29 mouse cellular contexts compared by ENCODE assay signal in genomic region chr1:64988176-64988575, GRCm38 (mm10). TPM values are rescaled to one million over a fixed set of nuclear protein-coding genes. Genes with fewer than 3 reads are reported as not detected.
DNase-seq lines count a peak whose midpoint lies in the region; ATAC-seq and TF ChIP-seq lines count a peak whose summit lies in the region.
"Had no signal": no experiment of that assay in that cellular context is flagged by ENCODE, and none has a peak within 500 bp of the region (broad histone marks: within the 10 kb centered on the region; RNA-seq: fewer than 3 reads in every experiment).

No protein-coding gene starts in this region.

- TF ChIP-seq CTCF in C2C12 (IDR thresholded peaks at IDR 0.05; ENCODE audit: control insufficient read depth, insufficient read depth, insufficient read length): no peak
- TF ChIP-seq CTCF in hindbrain, postnatal 0 days (IDR thresholded peaks at IDR 0.05; ENCODE audit: low read depth): no peak

- H3K36me3 ChIP-seq in C2C12 (ENCODE audit: control insufficient read depth, insufficient read depth): no peaks in the 10 kb centered on the region
- H3K36me3 ChIP-seq in myocyte (ENCODE audit: control insufficient read depth, insufficient read depth): no peaks in the 10 kb centered on the region
- H3K36me3 ChIP-seq in hindbrain, postnatal 0 days (ENCODE audit: insufficient read depth, low read length): no peaks in the 10 kb centered on the region
- H3K36me3 ChIP-seq: embryonic facial prominence, embryonic 13.5 days; embryonic facial prominence, embryonic 15.5 days; forebrain, embryonic 10.5 days; forebrain, embryonic 12.5 days had no signal

- H3K27me3 ChIP-seq in C2C12 (ENCODE audit: control insufficient read depth, insufficient read depth, insufficient read length) (no peaks in the 10 kb centered on the region), myocyte (ENCODE audit: control insufficient read depth, insufficient read depth, insufficient read length) (no peaks in the 10 kb centered on the region)
- no peaks in the 10 kb centered on the region for H3K27me3 ChIP-seq in hindbrain, postnatal 0 days (ENCODE audit: insufficient read depth, low read length)
- H3K27me3 ChIP-seq: embryonic facial prominence, embryonic 13.5 days; embryonic facial prominence, embryonic 15.5 days; Patski had no signal

- H3ac ChIP-seq in C2C12 (ENCODE audit: control insufficient read depth, insufficient read length, low read depth) (no peak overlapping the region), myocyte (ENCODE audit: control insufficient read depth, insufficient read length) (no peak overlapping the region)

- no peak overlapping the region for H3K4me3 ChIP-seq in C2C12 (ENCODE audit: insufficient read depth, poor library complexity, severe bottlenecking)
- no peak overlapping the region for H3K4me3 ChIP-seq in myocyte
- H3K4me3 ChIP-seq in hindbrain, postnatal 0 days (ENCODE audit: low read length): no peak overlapping the region
- H3K4me3 ChIP-seq: embryonic facial prominence, embryonic 13.5 days; embryonic facial prominence, embryonic 15.5 days; erythroblast, embryonic 14.5 days; forebrain, embryonic 10.5 days; forebrain, embryonic 12.5 days had no signal

- no peaks in the 10 kb centered on the region for H3K79me2 ChIP-seq in C2C12 (ENCODE audit: control insufficient read depth, insufficient read depth)
- no peaks in the 10 kb centered on the region for H3K79me2 ChIP-seq in myocyte (ENCODE audit: control insufficient read depth, insufficient read depth)

- ATAC-seq in hindbrain, postnatal 0 days: no peak
- ATAC-seq: activated CD4-positive, CD25-positive, alpha-beta regulatory T cell, adult 4 months; forebrain, embryonic 14.5 days; forebrain, embryonic 16.5 days; Patski had no signal

- TF ChIP-seq POLR2A in myocyte (IDR thresholded peaks at IDR 0.05; ENCODE audit: insufficient read length, low read depth): no peak

- H3K4me2 ChIP-seq in myocyte (ENCODE audit: low read depth): no peak overlapping the region
- no peak overlapping the region for H3K4me2 ChIP-seq in hindbrain, postnatal 0 days (ENCODE audit: low read depth, low read length)
- H3K4me2 ChIP-seq: embryonic facial prominence, embryonic 13.5 days; embryonic facial prominence, embryonic 15.5 days; forebrain, embryonic 12.5 days had no signal

- H3K9ac ChIP-seq in hindbrain, postnatal 0 days (replicated peaks; ENCODE audit: low read length): no peak overlapping the region
- H3K9ac ChIP-seq: embryonic facial prominence, embryonic 13.5 days; embryonic facial prominence, embryonic 15.5 days; forebrain, embryonic 12.5 days had no signal

- H3K9me3 ChIP-seq in hindbrain, postnatal 0 days (ENCODE audit: low read length): no peaks in the 10 kb centered on the region
- H3K9me3 ChIP-seq: embryonic facial prominence, embryonic 13.5 days; embryonic facial prominence, embryonic 15.5 days; forebrain, embryonic 10.5 days; forebrain, embryonic 12.5 days had no signal

- no peaks in the 10 kb centered on the region for H3K4me1 ChIP-seq in hindbrain, postnatal 0 days (ENCODE audit: insufficient read depth, low read length)
- H3K4me1 ChIP-seq: embryonic facial prominence, embryonic 13.5 days; embryonic facial prominence, embryonic 15.5 days; forebrain, embryonic 12.5 days had no signal

- DNase-seq in 3134 (ENCODE audit: extremely low read depth, insufficient read length, low spot score) (peak; percentile 45), 3T3-L1 (ENCODE audit: low read depth, low spot score) (peak; percentile 21), liver (no peak)
- no peak for DNase-seq in hindbrain, postnatal 0 days (ENCODE audit: low spot score)
- DNase-seq in layer of hippocampus, postnatal 36 days: no peak
- DNase-seq: adrenal gland, adult 8-10 months; adrenal gland, postnatal 14 days; adrenal gland, postnatal 36 days; B cell, adult 2 months; cerebellum, adult 11-12 months; cerebellum, adult 2 months; cerebellum, adult 9-10 months; cerebellum, postnatal 10 days; cerebellum, postnatal 25 days; embryo, embryonic 11 days had no signal

- no peak overlapping the region for H3K27ac ChIP-seq in hindbrain, postnatal 0 days
- H3K27ac ChIP-seq: embryonic facial prominence, embryonic 13.5 days; embryonic facial prominence, embryonic 15.5 days; forebrain, embryonic 10.5 days; forebrain, embryonic 12.5 days had no signal

- H3K79me3 ChIP-seq in C2C12 (ENCODE audit: low read depth): no peaks in the 10 kb centered on the region

TF ChIP-seq in C2C12, 6 proteins besides CTCF, POLR2A, EP300 and RAD21:
- TF ChIP-seq FOSL1 (IDR thresholded peaks at IDR 0.05; ENCODE audit: insufficient read depth, low read length, poor library complexity, severe bottlenecking): no peak
- TF ChIP-seq MYOG (IDR thresholded peaks at IDR 0.05; ENCODE audit: control insufficient read depth, extremely low read depth, insufficient read length): no peak
- no peak for TF ChIP-seq MAX (IDR thresholded peaks at IDR 0.05)
- TF ChIP-seq CEBPB (IDR thresholded peaks at IDR 0.05; ENCODE audit: low read depth): no peak
- no peak for TF ChIP-seq USF1 (IDR thresholded peaks at IDR 0.05; ENCODE audit: low read depth)
- peak; percentile 81 for TF ChIP-seq MYOD1 (IDR thresholded peaks at IDR 0.05; ENCODE audit: control insufficient read depth, insufficient read length, low read depth)
TF ChIP-seq in C2C12: peak in this region for 1.

TF ChIP-seq in myocyte, 11 proteins besides CTCF, POLR2A, EP300 and RAD21:
- TF ChIP-seq USF1 (IDR thresholded peaks at IDR 0.05; ENCODE audit: low read depth) (no peak), TCF12 (IDR thresholded peaks at IDR 0.05; ENCODE audit: insufficient read depth, poor library complexity, severe bottlenecking) (no peak), MYOD1 (IDR thresholded peaks at IDR 0.05; ENCODE audit: control insufficient read depth in 1 of 3, insufficient read length in 2 of 3, low read depth in 2 of 3) (peak in 2 of 3 experiments; percentile 1 to 13)
TF ChIP-seq in myocyte: peak in this region for 1.

RNA-seq across cellular contexts. Expression of gene Plekhm3, which starts 31.6 kb away (rescaled TPM):
- polyA plus RNA-seq in C2C12 (2012; fragmentation: generic; extraction: Trizol) (2.3 TPM), myocyte (2012; fragmentation: generic; extraction: Trizol) (3.9 TPM)
- 12.4 and 22.4 TPM in 2 replicates for total RNA-seq in hindbrain, postnatal 0 days (2014; rRNA removed)
- 4.7 and 6.1 TPM in 2 replicates for polyA plus RNA-seq in hindbrain, postnatal 0 days (2015; fragmentation: Nextera tagmentation; extraction: Ambion mirVana)
- 10 to 100 TPM; 30.7 to 35.0 TPM for total RNA-seq in layer of hippocampus, postnatal 36 days (2021)

RNA-seq across cellular contexts. Expression of gene Akr1cl, which starts 44.4 kb away (rescaled TPM):
- not detected for polyA plus RNA-seq in C2C12 (2012; fragmentation: generic; extraction: Trizol)
- not detected for polyA plus RNA-seq in myocyte (2012; fragmentation: generic; extraction: Trizol)
- total RNA-seq in hindbrain, postnatal 0 days (2014; rRNA removed): not detected in 2 replicates
- polyA plus RNA-seq in hindbrain, postnatal 0 days (2015; fragmentation: Nextera tagmentation; extraction: Ambion mirVana): 0.10 and 0.13 TPM in 2 replicates
- total RNA-seq in layer of hippocampus, postnatal 36 days (2021): not detected
- total RNA-seq: common myeloid progenitor, adult 5-6 weeks; MEL had no signal
- polyA plus RNA-seq: cerebellum, adult 2 months; embryonic facial prominence, embryonic 13.5 days; erythroblast, embryonic 14.5 days; forebrain, embryonic 14.5 days; forebrain, embryonic 16.5 days; frontal cortex, adult 2 months; Patski had no signal

Comparison
In these comparisons a context has a peak if more than half of its experiments do, and no peak if none do; other contexts are left out.
1. DNase-seq: peak in 3134 (single experiment) and 3T3-L1 (single experiment); none in hindbrain, postnatal 0 days (single experiment), liver (single experiment) and layer of hippocampus, postnatal 36 days (0 of 2).